Mouse (Mus musculus) liver, postnatal 0 days (tissue): Measurements from ENCODE around the gene Jmy.

ENCODE experiments used
- CTCF ChIP-seq: sonication (generic); IDR thresholded peaks from 2 replicates; pipeline ENCODE4 v1.5.1; 2016; ENCODE audit warnings: antibody characterized with exemption, low read depth
- EP300 ChIP-seq: IDR thresholded peaks from 2 replicates; pipeline ENCODE4 v1.6.1; 2016; ENCODE audit warnings: antibody characterized with exemption, low read depth, mild to moderate bottlenecking

DNA sequence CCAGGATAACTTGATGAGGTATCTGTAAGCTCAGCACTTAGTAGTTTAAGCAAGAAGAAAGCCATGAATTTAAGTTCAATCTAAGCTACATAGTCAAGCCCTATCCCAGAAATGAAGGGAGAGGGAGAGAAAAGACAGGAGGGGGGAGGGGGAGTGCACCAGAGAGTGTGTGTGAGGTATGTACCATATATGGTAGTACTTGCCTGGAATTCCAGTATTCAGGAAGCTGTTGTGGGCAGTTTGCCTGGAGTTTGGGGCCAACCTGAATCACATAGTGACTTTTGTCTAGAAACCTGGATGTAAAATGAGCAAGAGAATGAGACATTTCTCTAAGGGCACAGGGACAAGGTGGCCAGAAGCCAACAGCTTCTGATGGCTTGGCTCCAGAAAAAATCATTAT, 17.6 kb upstream of the Jmy start:
- no peak for TF ChIP-seq EP300
- no peak for TF ChIP-seq CTCF
